Mouse (Mus musculus): ENCODE results near the gene Ackr3. TPM values are rescaled to one million over a fixed set of nuclear protein-coding genes. Genes with fewer than 3 reads are reported as not detected.

Ackr3 gene
- polyA plus RNA-seq (2015; fragmentation: Nextera tagmentation; extraction: Ambion mirVana) = 38.4 and 54.8 TPM in 2 replicates

GRCm38 (mm10) chr1:90203783-90204690, at the start of gene Ackr3:
Gene Ackr3 (plus strand): TSS chr1:90203980.
- WGBS = 1% methylated on average over 19 of the region's 19 CpGs
- TF ChIP-seq CTCF (IDR thresholded peaks at IDR 0.05) (peak; percentile 83), EP300 (IDR thresholded peaks at IDR 0.05) (peak; percentile 40; the same call in 1 of the 2 replicates)
- H3K4me2 ChIP-seq (replicated peaks; ENCODE audit: low read depth, low read length) = peak within 1 kb of the TSS; percentile 48
- H3K9ac ChIP-seq (replicated peaks; ENCODE audit: low read depth) = peak within 1 kb of the TSS; percentile 60
- no peaks in the 10 kb centered on the region for H3K36me3 ChIP-seq (ENCODE audit: insufficient read depth, low read length)
- DNase-seq (ENCODE audit: low spot score) = peak; percentile 91
- no peaks in the 10 kb centered on the region; the same call in 1 of the 2 replicates for H3K27me3 ChIP-seq (replicated peaks; ENCODE audit: insufficient read depth, low read length)
- H3K4me3 ChIP-seq (ENCODE audit: low read depth, low read length) = peak within 1 kb of the TSS; percentile 36
- H3K27ac ChIP-seq (ENCODE audit: low read length) = peak within 1 kb of the TSS; percentile 51
- peak; percentile 91 for ATAC-seq
- no peaks in the 10 kb centered on the region for H3K4me1 ChIP-seq (ENCODE audit: insufficient read depth, low read depth, low read length)
- H3K9me3 ChIP-seq (ENCODE audit: low read length) = no peaks in the 10 kb centered on the region

DNA sequence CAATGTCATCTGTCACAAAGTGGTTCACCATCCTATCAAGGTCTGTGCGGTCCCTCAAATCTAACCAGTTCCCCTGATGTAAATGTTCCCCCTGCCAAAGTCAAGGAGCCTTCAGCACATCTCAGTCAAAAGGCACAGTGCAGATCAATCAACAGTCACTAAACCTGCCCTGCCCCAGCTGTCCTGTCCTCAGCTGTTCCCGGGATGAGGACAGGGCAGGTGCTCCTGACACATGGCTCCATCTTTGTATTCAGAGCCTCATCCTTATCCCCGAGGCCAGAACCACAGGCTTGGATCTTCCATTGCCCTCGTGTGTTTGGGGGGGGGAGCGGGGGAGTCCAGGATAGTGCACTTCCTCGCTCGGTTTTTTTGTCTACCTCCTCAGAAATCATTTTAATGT, 47.2 kb upstream of the Ackr3 start:
- no peak overlapping the region for H3K4me2 ChIP-seq (replicated peaks; ENCODE audit: low read depth, low read length)
- WGBS = 41% methylated on average over 7 of the region's 7 CpGs
- H3K27me3 ChIP-seq (replicated peaks; ENCODE audit: insufficient read depth, low read length) = no peaks in the 10 kb centered on the region

GRCm38 (mm10) chr1:90159927-90160326, 43.9 kb upstream of the Ackr3 start:
- Histone ChIP-seq H3K9ac (replicated peaks; ENCODE audit: low read depth) (no peak overlapping the region), H3K4me1 (ENCODE audit: insufficient read depth, low read depth, low read length) (peaks cover 4% of the 10 kb centered on the region; the same call in 1 of the 2 replicates), H3K36me3 (ENCODE audit: insufficient read depth, low read length) (no peaks in the 10 kb centered on the region), H3K4me3 (ENCODE audit: low read depth, low read length) (no peak overlapping the region), H3K27ac (ENCODE audit: low read length) (no peak overlapping the region), H3K27me3 (replicated peaks; ENCODE audit: insufficient read depth, low read length) (no peaks in the 10 kb centered on the region), H3K4me2 (replicated peaks; ENCODE audit: low read depth, low read length) (no peak overlapping the region), H3K9me3 (ENCODE audit: low read length) (no peaks in the 10 kb centered on the region)
- 37% methylated on average over 13 of the region's 13 CpGs for WGBS
- TF ChIP-seq EP300 (IDR thresholded peaks at IDR 0.05) (no peak), CTCF (IDR thresholded peaks at IDR 0.05) (peak; percentile 56)
- DNase-seq (ENCODE audit: low spot score) = no peak
- ATAC-seq = no peak

More for the DNA sequence above, 47.2 kb upstream of the Ackr3 start:
- Histone ChIP-seq H3K9ac (replicated peaks; ENCODE audit: low read depth) (no peak overlapping the region), H3K27ac (ENCODE audit: low read length) (no peak overlapping the region), H3K4me1 (ENCODE audit: insufficient read depth, low read depth, low read length) (no peaks in the 10 kb centered on the region), H3K36me3 (ENCODE audit: insufficient read depth, low read length) (no peaks in the 10 kb centered on the region), H3K9me3 (ENCODE audit: low read length) (no peaks in the 10 kb centered on the region), H3K4me3 (ENCODE audit: low read depth, low read length) (no peak overlapping the region)
- TF ChIP-seq EP300 (IDR thresholded peaks at IDR 0.05) (no peak), CTCF (IDR thresholded peaks at IDR 0.05) (no peak)
- ATAC-seq = no peak
- DNase-seq (ENCODE audit: low spot score) = no peak

GRCm38 (mm10) chr1:90161623-90162022, 42.2 kb upstream of the Ackr3 start:
- no peaks in the 10 kb centered on the region for H3K27me3 ChIP-seq (replicated peaks; ENCODE audit: insufficient read depth, low read length)
- no peak for TF ChIP-seq CTCF (IDR thresholded peaks at IDR 0.05)
- no peak for TF ChIP-seq EP300 (IDR thresholded peaks at IDR 0.05)
- DNase-seq (ENCODE audit: low spot score) = no peak
- H3K36me3 ChIP-seq (ENCODE audit: insufficient read depth, low read length) = no peaks in the 10 kb centered on the region
- WGBS = 54% methylated on average over 6 of the region's 6 CpGs
- H3K9me3 ChIP-seq (ENCODE audit: low read length) = no peaks in the 10 kb centered on the region
- no peak overlapping the region for H3K4me2 ChIP-seq (replicated peaks; ENCODE audit: low read depth, low read length)
- no peak for ATAC-seq
- H3K9ac ChIP-seq (replicated peaks; ENCODE audit: low read depth) = no peak overlapping the region
- peaks cover 4% of the 10 kb centered on the region; the same call in 1 of the 2 replicates for H3K4me1 ChIP-seq (ENCODE audit: insufficient read depth, low read depth, low read length)
- H3K4me3 ChIP-seq (ENCODE audit: low read depth, low read length) = no peak overlapping the region
- no peak overlapping the region for H3K27ac ChIP-seq (ENCODE audit: low read length)

GRCm38 (mm10) chr1:90162379-90162857, 41.4 kb upstream of the Ackr3 start:
- DNase-seq (ENCODE audit: low spot score) (peak; percentile 39), ATAC-seq (peak; percentile 55)
- Histone ChIP-seq H3K27me3 (replicated peaks; ENCODE audit: insufficient read depth, low read length) (no peaks in the 10 kb centered on the region), H3K4me2 (replicated peaks; ENCODE audit: low read depth, low read length) (0 out of 2 replicates have a peak overlapping the region, but pooled peaks have one; percentile 19), H3K4me3 (ENCODE audit: low read depth, low read length) (no peak overlapping the region), H3K36me3 (ENCODE audit: insufficient read depth, low read length) (no peaks in the 10 kb centered on the region), H3K9me3 (ENCODE audit: low read length) (no peaks in the 10 kb centered on the region), H3K27ac (ENCODE audit: low read length) (no peak overlapping the region), H3K4me1 (ENCODE audit: insufficient read depth, low read depth, low read length) (peaks cover 4% of the 10 kb centered on the region; the same call in 1 of the 2 replicates), H3K9ac (replicated peaks; ENCODE audit: low read depth) (no peak overlapping the region)
- 39% methylated on average over 13 of the region's 13 CpGs for WGBS
- TF ChIP-seq EP300 (IDR thresholded peaks at IDR 0.05) (peak; percentile 8; the same call in 1 of the 2 replicates), CTCF (IDR thresholded peaks at IDR 0.05) (no peak)

GRCm38 (mm10) chr1:90163161-90163560, 40.6 kb upstream of the Ackr3 start:
- H3K27ac ChIP-seq (ENCODE audit: low read length) = no peak overlapping the region
- WGBS = 80% methylated on average over 7 of the region's 7 CpGs
- no peak overlapping the region for H3K4me3 ChIP-seq (ENCODE audit: low read depth, low read length)
- no peak overlapping the region for H3K4me2 ChIP-seq (replicated peaks; ENCODE audit: low read depth, low read length)
- ATAC-seq (no peak), DNase-seq (ENCODE audit: low spot score) (no peak)
- TF ChIP-seq CTCF (IDR thresholded peaks at IDR 0.05) (no peak), EP300 (IDR thresholded peaks at IDR 0.05) (no peak)
- no peak overlapping the region for H3K9ac ChIP-seq (replicated peaks; ENCODE audit: low read depth)
- no peaks in the 10 kb centered on the region for H3K27me3 ChIP-seq (replicated peaks; ENCODE audit: insufficient read depth, low read length)
- H3K4me1 ChIP-seq (ENCODE audit: insufficient read depth, low read depth, low read length) = peaks cover 4% of the 10 kb centered on the region; the same call in 1 of the 2 replicates
- no peaks in the 10 kb centered on the region for H3K9me3 ChIP-seq (ENCODE audit: low read length)
- H3K36me3 ChIP-seq (ENCODE audit: insufficient read depth, low read length) = no peaks in the 10 kb centered on the region
